Mouse (Mus musculus) heart, embryonic 13.5 days (tissue): Measurements from ENCODE around the gene Ankrd6. TPM values are rescaled to one million over a fixed set of nuclear protein-coding genes. Genes with fewer than 3 reads are reported as not detected.
A peak's percentile ranks its signal among the peaks of the same experiment; 100 is the strongest.

Experiments used
- ATAC-seq: fragments of 200-750 bp; cut with Nextera tagmentation; 2 replicates; pipeline ENCODE4 v1.8.0; 2017; ENCODE audit warnings: moderate TSS enrichment; ENCODE audit not compliant: insufficient number of reproducible peaks, low FRiP score, low TSS enrichment; ENCODE audit errors: extremely low read depth
- H3K27ac ChIP-seq: fragments of 300-500 bp; sonication (generic); replicated peaks from 2 replicates; pipeline ENCODE4 v1.5.1; 2015; ENCODE audit warnings: moderate library complexity, mild to moderate bottlenecking, inconsistent platforms
- H3K27me3 ChIP-seq: fragments of 300-500 bp; sonication (generic); replicated peaks from 2 replicates; pipeline ENCODE4 v1.6.1; 2015; ENCODE audit warnings: mild to moderate bottlenecking, inconsistent platforms
- H3K36me3 ChIP-seq: fragments of 300-500 bp; sonication (generic); 2 replicates; pipeline ENCODE4 v1.6.1; 2015; ENCODE audit warnings: mild to moderate bottlenecking, inconsistent platforms
- H3K4me1 ChIP-seq: fragments of 300-500 bp; sonication (generic); 2 replicates; pipeline ENCODE4 v1.6.1; 2015; ENCODE audit warnings: inconsistent platforms
- H3K4me2 ChIP-seq: fragments of 300-500 bp; sonication (generic); 2 replicates; pipeline ENCODE4 v1.6.1; 2015; ENCODE audit warnings: inconsistent platforms, mild to moderate bottlenecking, moderate library complexity
- H3K4me3 ChIP-seq: fragments of 300-500 bp; sonication (generic); 2 replicates; pipeline ENCODE4 v1.5.1; 2015; ENCODE audit warnings: moderate library complexity, mild to moderate bottlenecking, inconsistent platforms
- H3K9ac ChIP-seq: fragments of 300-500 bp; sonication (generic); 2 replicates; pipeline ENCODE4 v1.6.1; 2015; ENCODE audit warnings: inconsistent platforms, mild to moderate bottlenecking, moderate library complexity
- H3K9me3 ChIP-seq: fragments of 300-500 bp; sonication (generic); 2 replicates; pipeline ENCODE4 v1.6.1; 2016; ENCODE audit warnings: inconsistent platforms
- WGBS: fragments of 180-500 bp; shearing (Covaris S2); methylation state at CpG from one replicate; pipeline ENCODE4 v1.1.7; 2015; ENCODE audit warnings: mixed read lengths; 5-methylcytosine and 5-hydroxymethylcytosine counted together
- polyA plus RNA-seq: library from polyadenylated mRNA; unstranded; fragments of >200 nt; fragmentation: Nextera tagmentation; extraction: Ambion mirVana; gene quantifications from 2 replicates; pipeline ENCODE4 v1.2.1, GENCODE M21; 2015

The Ankrd6 gene
- 4.2 and 5.0 TPM in 2 replicates for polyA plus RNA-seq

- peak; percentile 91 for ATAC-seq
- Histone ChIP-seq H3K27ac (no peak within 1 kb of the TSS), H3K4me2 (peak within 1 kb of the TSS; percentile 94), H3K9me3 (no peaks in the 10 kb centered on the region), H3K4me1 (peaks cover 35% of the 10 kb centered on the region), H3K9ac (peak within 1 kb of the TSS; percentile 87), H3K4me3 (peak within 1 kb of the TSS; percentile 86), H3K27me3 (peaks cover 20% of the 10 kb centered on the region), H3K36me3 (no peaks in the 10 kb centered on the region)
- under 1% methylated on average over 66 of the region's 66 CpGs for WGBS
Measured at GRCm38 (mm10) chr4:32950356-32951034, at the start of gene Ankrd6. Ankrd6 (minus strand) TSS chr4:32950841.

- Histone ChIP-seq H3K4me1 (no peaks in the 10 kb centered on the region; the same call in 1 of the 2 replicates), H3K4me2 (no peak overlapping the region), H3K27me3 (no peaks in the 10 kb centered on the region), H3K36me3 (peaks cover 14% of the 10 kb centered on the region), H3K27ac (no peak overlapping the region), H3K4me3 (no peak overlapping the region), H3K9me3 (0 out of 2 replicates have a peak, but pooled peaks cover 2% of the 10 kb centered on the region), H3K9ac (no peak overlapping the region)
- 92% methylated on average over 8 of the region's 8 CpGs for WGBS
- ATAC-seq = no peak
Measured at GRCm38 (mm10) chr4:32998996-32999395, 48.4 kb upstream of the Ankrd6 start.

GRCm38 (mm10) chr4:32997571-32997970 lies 46.9 kb upstream of the Ankrd6 start:
- no peak overlapping the region for H3K4me3 ChIP-seq
- 85% methylated on average over 5 of the region's 5 CpGs for WGBS
- H3K27me3 ChIP-seq = no peaks in the 10 kb centered on the region
- no peaks in the 10 kb centered on the region; the same call in 1 of the 2 replicates for H3K4me1 ChIP-seq
- peaks cover 7% of the 10 kb centered on the region; the same call in 1 of the 2 replicates for H3K36me3 ChIP-seq
- H3K9me3 ChIP-seq = 0 out of 2 replicates have a peak, but pooled peaks cover 3% of the 10 kb centered on the region
- no peak overlapping the region for H3K9ac ChIP-seq
- ATAC-seq = no peak
- H3K4me2 ChIP-seq = no peak overlapping the region
- H3K27ac ChIP-seq = no peak overlapping the region

GRCm38 (mm10) chr4:32996083-32996482 lies 45.4 kb upstream of the Ankrd6 start:
- Histone ChIP-seq H3K36me3 (peaks cover 7% of the 10 kb centered on the region; the same call in 1 of the 2 replicates), H3K27me3 (no peaks in the 10 kb centered on the region), H3K9me3 (0 out of 2 replicates have a peak, but pooled peaks cover 3% of the 10 kb centered on the region), H3K9ac (no peak overlapping the region), H3K4me1 (peaks cover 4% of the 10 kb centered on the region; the same call in 1 of the 2 replicates), H3K27ac (no peak overlapping the region), H3K4me3 (no peak overlapping the region), H3K4me2 (no peak overlapping the region)
- 90% methylated on average over 5 of the region's 5 CpGs for WGBS
- no peak for ATAC-seq

- peaks cover 7% of the 10 kb centered on the region; the same call in 1 of the 2 replicates for H3K4me1 ChIP-seq
- 74% methylated on average over 3 of the region's 3 CpGs for WGBS
- no peak for ATAC-seq
- no peak overlapping the region for H3K4me3 ChIP-seq
- no peak overlapping the region for H3K27ac ChIP-seq
- no peak overlapping the region for H3K4me2 ChIP-seq
- 0 out of 2 replicates have a peak, but pooled peaks cover 3% of the 10 kb centered on the region for H3K9me3 ChIP-seq
- H3K36me3 ChIP-seq = peaks cover 4% of the 10 kb centered on the region; the same call in 1 of the 2 replicates
- H3K9ac ChIP-seq = no peak overlapping the region
- H3K27me3 ChIP-seq = no peaks in the 10 kb centered on the region
Measured at GRCm38 (mm10) chr4:32994168-32994567, 43.5 kb upstream of the Ankrd6 start.

GRCm38 (mm10) chr4:32989346-32989745 lies 38.7 kb upstream of the Ankrd6 start:
- ATAC-seq = no peak
- peaks cover 36% of the 10 kb centered on the region for H3K4me1 ChIP-seq
- no peak overlapping the region for H3K9ac ChIP-seq
- 82% methylated on average over 2 of the region's 2 CpGs for WGBS
- 0 out of 2 replicates have a peak, but pooled peaks cover 3% of the 10 kb centered on the region for H3K9me3 ChIP-seq
- no peak overlapping the region for H3K4me3 ChIP-seq
- H3K27me3 ChIP-seq = no peaks in the 10 kb centered on the region
- no peak overlapping the region for H3K27ac ChIP-seq
- no peaks in the 10 kb centered on the region for H3K36me3 ChIP-seq
- H3K4me2 ChIP-seq = no peak overlapping the region

GRCm38 (mm10) chr4:32987006-32987405 lies 36.4 kb upstream of the Ankrd6 start:
- ATAC-seq = no peak
- Histone ChIP-seq H3K4me1 (peaks cover 44% of the 10 kb centered on the region), H3K4me2 (no peak overlapping the region; the same call in 1 of the 2 replicates), H3K27me3 (no peaks in the 10 kb centered on the region), H3K9ac (no peak overlapping the region), H3K4me3 (no peak overlapping the region; the same call in 1 of the 2 replicates), H3K9me3 (no peaks in the 10 kb centered on the region), H3K27ac (no peak overlapping the region), H3K36me3 (no peaks in the 10 kb centered on the region)
- 46% methylated on average over 3 of the region's 3 CpGs for WGBS

GRCm38 (mm10) chr4:32985684-32986083 lies 35.0 kb upstream of the Ankrd6 start:
- Histone ChIP-seq H3K27me3 (0 out of 2 replicates have a peak, but pooled peaks cover 1% of the 10 kb centered on the region), H3K4me3 (peak overlapping the region; percentile 93), H3K9ac (peak overlapping the region; percentile 50), H3K27ac (peak overlapping the region; percentile 88), H3K4me1 (peaks cover 48% of the 10 kb centered on the region), H3K9me3 (no peaks in the 10 kb centered on the region), H3K36me3 (no peaks in the 10 kb centered on the region), H3K4me2 (peak overlapping the region; percentile 89)
- ATAC-seq = no peak
- WGBS = 1% methylated on average over 3 of the region's 3 CpGs

GRCm38 (mm10) chr4:32984801-32985675 lies 34.4 kb upstream of the Ankrd6 start:
- no peak for ATAC-seq
- 12% methylated on average over 13 of the region's 13 CpGs for WGBS
- Histone ChIP-seq H3K9ac (peak overlapping the region; percentile 94), H3K9me3 (no peaks in the 10 kb centered on the region), H3K4me1 (peaks cover 47% of the 10 kb centered on the region), H3K27me3 (0 out of 2 replicates have a peak, but pooled peaks cover 5% of the 10 kb centered on the region), H3K27ac (peak overlapping the region; percentile 88), H3K36me3 (no peaks in the 10 kb centered on the region), H3K4me2 (peak overlapping the region; percentile 89), H3K4me3 (peak overlapping the region; percentile 93)

- no peak for ATAC-seq
- Histone ChIP-seq H3K9me3 (no peaks in the 10 kb centered on the region), H3K4me2 (peak overlapping the region; percentile 89), H3K27ac (peak overlapping the region; percentile 88), H3K4me3 (peak overlapping the region; percentile 93), H3K36me3 (no peaks in the 10 kb centered on the region), H3K27me3 (0 out of 2 replicates have a peak, but pooled peaks cover 5% of the 10 kb centered on the region), H3K9ac (peak overlapping the region; percentile 94), H3K4me1 (peaks cover 47% of the 10 kb centered on the region)
- 1% methylated on average over 13 of the region's 13 CpGs for WGBS
Measured at GRCm38 (mm10) chr4:32984242-32984641, 33.6 kb upstream of the Ankrd6 start.
